Mouse (Mus musculus): ENCODE data around the gene Slfn2. TPM values are rescaled to one million over a fixed set of nuclear protein-coding genes. Genes with fewer than 3 reads are reported as not detected.

Slfn2 gene
- total RNA-seq, 1 experiment, result 2.0 TPM

GRCm38 (mm10) chr11:83039156-83039555 is 25.8 kb upstream of the Slfn2 start:
- in situ Hi-C loops (cut with MboI; ENCODE audit: low sequenced_read_pairs in 2 of 2, unreplicated experiment in 2 of 2), result no loop called here
- no peaks in the 10 kb centered on the region for H3K9me3 ChIP-seq (ENCODE audit: control insufficient read depth, insufficient read depth, low read depth, low read length)
- no peaks in the 10 kb centered on the region for H3K36me3 ChIP-seq (ENCODE audit: control insufficient read depth, insufficient read depth, low read length, poor library complexity, severe bottlenecking)
- H3K4me1 ChIP-seq (ENCODE audit: control insufficient read depth in 2 of 2, insufficient read depth in 2 of 2, low read length in 2 of 2, poor library complexity in 1 of 2), result no peaks in the 10 kb centered on the region; a peak in 1 of 4 replicates
- H3K27ac ChIP-seq (ENCODE audit: insufficient read depth, low read depth, low read length, poor library complexity, severe bottlenecking), result no peak overlapping the region
- DNase-seq (ENCODE audit: low read depth, low spot score), result no peak
- no peak overlapping the region for H3K4me3 ChIP-seq (ENCODE audit: insufficient read depth in 1 of 2, low read depth in 1 of 2, low read length in 2 of 2, poor library complexity in 1 of 2, severe bottlenecking in 1 of 2)
- no peak overlapping the region for H3K9ac ChIP-seq (ENCODE audit: insufficient read depth, low read depth, low read length, poor library complexity, severe bottlenecking)
- TF ChIP-seq ZNF384 (IDR thresholded peaks at IDR 0.05; ENCODE audit: low read depth, low read length) (no peak), ZC3H11A (IDR thresholded peaks at IDR 0.05; ENCODE audit: borderline replicate concordance, low read depth, low read length) (no peak), CHD2 (IDR thresholded peaks at IDR 0.05; ENCODE audit: low read depth, low read length) (no peak), HCFC1 (IDR thresholded peaks at IDR 0.05; ENCODE audit: borderline replicate concordance, insufficient read depth, low read length) (no peak), MAFK (IDR thresholded peaks at IDR 0.05; ENCODE audit: insufficient read depth, low read depth, low read length) (no peak)

GRCm38 (mm10) chr11:83039796-83040195 is 25.1 kb upstream of the Slfn2 start:
- Histone ChIP-seq H3K4me3 (ENCODE audit: insufficient read depth in 1 of 2, low read depth in 1 of 2, low read length in 2 of 2, poor library complexity in 1 of 2, severe bottlenecking in 1 of 2) (peak overlapping the region; percentile 51 to 68; a peak in 3 of 4 replicates), H3K9ac (ENCODE audit: insufficient read depth, low read depth, low read length, poor library complexity, severe bottlenecking) (0 out of 2 replicates have a peak overlapping the region, but pooled peaks have one; percentile 26), H3K27ac (ENCODE audit: insufficient read depth, low read depth, low read length, poor library complexity, severe bottlenecking) (no peak overlapping the region), H3K36me3 (ENCODE audit: control insufficient read depth, insufficient read depth, low read length, poor library complexity, severe bottlenecking) (no peaks in the 10 kb centered on the region), H3K4me1 (ENCODE audit: control insufficient read depth in 2 of 2, insufficient read depth in 2 of 2, low read length in 2 of 2, poor library complexity in 1 of 2) (no peaks in the 10 kb centered on the region; a peak in 1 of 4 replicates), H3K9me3 (ENCODE audit: control insufficient read depth, insufficient read depth, low read depth, low read length) (no peaks in the 10 kb centered on the region)
- TF ChIP-seq MAFK (IDR thresholded peaks at IDR 0.05; ENCODE audit: insufficient read depth, low read depth, low read length), result no peak
- no peak for TF ChIP-seq ZNF384 (IDR thresholded peaks at IDR 0.05; ENCODE audit: low read depth, low read length)
- no peak for TF ChIP-seq CHD2 (IDR thresholded peaks at IDR 0.05; ENCODE audit: low read depth, low read length)
- TF ChIP-seq HCFC1 (IDR thresholded peaks at IDR 0.05; ENCODE audit: borderline replicate concordance, insufficient read depth, low read length), result no peak
- no peak for TF ChIP-seq ZC3H11A (IDR thresholded peaks at IDR 0.05; ENCODE audit: borderline replicate concordance, low read depth, low read length)
- DNase-seq (ENCODE audit: low read depth, low spot score), result no peak
- in situ Hi-C loops (cut with MboI; ENCODE audit: low sequenced_read_pairs in 2 of 2, unreplicated experiment in 2 of 2), result loop anchor here in 1 of 2 experiments (10.0 kb wide), 1 partner anchor 125 kb away; the partner anchor contains the start of gene Unc45b

GRCm38 (mm10) chr11:83040325-83040724 is 24.6 kb upstream of the Slfn2 start:
- Histone ChIP-seq H3K9ac (ENCODE audit: insufficient read depth, low read depth, low read length, poor library complexity, severe bottlenecking) (no peak overlapping the region), H3K36me3 (ENCODE audit: control insufficient read depth, insufficient read depth, low read length, poor library complexity, severe bottlenecking) (no peaks in the 10 kb centered on the region), H3K27ac (ENCODE audit: insufficient read depth, low read depth, low read length, poor library complexity, severe bottlenecking) (no peak overlapping the region), H3K4me1 (ENCODE audit: control insufficient read depth in 2 of 2, insufficient read depth in 2 of 2, low read length in 2 of 2, poor library complexity in 1 of 2) (no peaks in the 10 kb centered on the region; a peak in 1 of 4 replicates), H3K4me3 (ENCODE audit: insufficient read depth in 1 of 2, low read depth in 1 of 2, low read length in 2 of 2, poor library complexity in 1 of 2, severe bottlenecking in 1 of 2) (peak overlapping the region; percentile 56 to 68), H3K9me3 (ENCODE audit: control insufficient read depth, insufficient read depth, low read depth, low read length) (no peaks in the 10 kb centered on the region)
- peak; percentile 7; the same call in 1 of the 2 replicates for TF ChIP-seq ZC3H11A (IDR thresholded peaks at IDR 0.05; ENCODE audit: borderline replicate concordance, low read depth, low read length)
- TF ChIP-seq ZNF384 (IDR thresholded peaks at IDR 0.05; ENCODE audit: low read depth, low read length), result no peak
- TF ChIP-seq HCFC1 (IDR thresholded peaks at IDR 0.05; ENCODE audit: borderline replicate concordance, insufficient read depth, low read length), result no peak
- TF ChIP-seq MAFK (IDR thresholded peaks at IDR 0.05; ENCODE audit: insufficient read depth, low read depth, low read length), result no peak
- in situ Hi-C loops (cut with MboI; ENCODE audit: low sequenced_read_pairs in 2 of 2, unreplicated experiment in 2 of 2), result loop anchor here in 1 of 2 experiments (10.0 kb wide), 1 partner anchor 126 kb away; the partner anchor contains the start of gene Unc45b
- DNase-seq (ENCODE audit: low read depth, low spot score), result no peak

DNA sequence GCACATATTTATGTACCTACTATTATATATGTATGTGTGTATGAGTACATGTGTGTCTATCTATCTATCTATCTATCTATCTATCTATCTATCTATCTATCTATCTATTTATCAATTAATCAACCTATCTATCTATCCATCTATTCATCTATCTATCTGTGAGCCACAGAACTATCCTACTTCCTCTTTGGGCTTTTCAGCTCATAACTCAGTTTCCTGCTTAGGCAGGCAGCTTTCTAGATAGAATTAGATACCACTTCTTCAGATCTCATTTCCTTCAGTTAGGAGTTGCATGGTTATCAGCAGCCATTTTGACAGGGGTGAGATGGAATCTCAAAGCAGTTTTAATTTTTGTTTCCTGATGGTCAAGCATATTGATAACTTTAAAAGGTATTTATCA is 23.9 kb upstream of the Slfn2 start:
- in situ Hi-C loops (cut with MboI; ENCODE audit: low sequenced_read_pairs in 2 of 2, unreplicated experiment in 2 of 2), result loop anchor here in 1 of 2 experiments (10.0 kb wide), 1 partner anchor 126 kb away; the partner anchor contains the start of gene Unc45b
- no peak for DNase-seq (ENCODE audit: low read depth, low spot score)
- H3K4me3 ChIP-seq (ENCODE audit: insufficient read depth in 1 of 2, low read depth in 1 of 2, low read length in 2 of 2, poor library complexity in 1 of 2, severe bottlenecking in 1 of 2), result no peak overlapping the region
- no peak overlapping the region for H3K9ac ChIP-seq (ENCODE audit: insufficient read depth, low read depth, low read length, poor library complexity, severe bottlenecking)
- TF ChIP-seq ZNF384 (IDR thresholded peaks at IDR 0.05; ENCODE audit: low read depth, low read length), result no peak
- TF ChIP-seq MAFK (IDR thresholded peaks at IDR 0.05; ENCODE audit: insufficient read depth, low read depth, low read length), result no peak
- no peak for TF ChIP-seq CHD2 (IDR thresholded peaks at IDR 0.05; ENCODE audit: low read depth, low read length)
- no peak for TF ChIP-seq ZC3H11A (IDR thresholded peaks at IDR 0.05; ENCODE audit: borderline replicate concordance, low read depth, low read length)
- TF ChIP-seq HCFC1 (IDR thresholded peaks at IDR 0.05; ENCODE audit: borderline replicate concordance, insufficient read depth, low read length), result no peak
- no peaks in the 10 kb centered on the region for H3K36me3 ChIP-seq (ENCODE audit: control insufficient read depth, insufficient read depth, low read length, poor library complexity, severe bottlenecking)
- no peak overlapping the region for H3K27ac ChIP-seq (ENCODE audit: insufficient read depth, low read depth, low read length, poor library complexity, severe bottlenecking)
- no peaks in the 10 kb centered on the region; a peak in 1 of 4 replicates for H3K4me1 ChIP-seq (ENCODE audit: control insufficient read depth in 2 of 2, insufficient read depth in 2 of 2, low read length in 2 of 2, poor library complexity in 1 of 2)
- no peaks in the 10 kb centered on the region for H3K9me3 ChIP-seq (ENCODE audit: control insufficient read depth, insufficient read depth, low read depth, low read length)

Measured in ES-E14 (cell line).